Mouse (Mus musculus): ENCODE measurements at regions not wholly inside any gene's neighbourhood (a gene's known extent, or its start where the extent isn't known, plus 50 kb on each side); places are given as distances from the start of the nearest gene placed in this dataset.
A peak's percentile ranks its signal among the peaks of the same experiment; 100 is the strongest.

DNA sequence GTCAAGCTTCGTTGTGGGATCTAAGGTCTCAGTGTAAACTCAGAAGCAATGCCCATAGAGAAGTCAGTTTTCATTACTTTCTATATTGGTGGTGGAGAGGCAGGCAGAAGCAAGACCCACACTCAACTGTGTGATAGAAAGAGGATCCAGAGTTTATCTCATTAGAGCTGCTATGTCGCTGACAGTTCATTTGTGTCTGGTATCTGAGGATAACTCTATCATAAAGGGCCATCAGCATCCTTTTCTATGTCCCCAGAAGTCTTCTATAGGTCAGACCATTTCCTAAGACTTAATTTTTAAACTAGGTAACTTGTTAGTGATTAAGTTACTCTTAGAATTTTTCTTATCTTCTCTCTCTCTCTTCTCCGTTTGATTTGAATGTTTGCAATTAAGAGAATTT, 252.8 kb downstream of the Ndfip2 start:
- H3K9me3 ChIP-seq (replicated peaks; ENCODE audit: insufficient read depth, low read length): no peaks in the 10 kb centered on the region
- H3K27me3 ChIP-seq (ENCODE audit: control insufficient read depth in 1 of 2, insufficient read depth in 2 of 2, low read length in 2 of 2): no peaks in the 10 kb centered on the region
- no peaks in the 10 kb centered on the region for H3K79me2 ChIP-seq (ENCODE audit: control insufficient read depth, insufficient read depth, low read length, poor library complexity)
- H3K36me3 ChIP-seq (ENCODE audit: control insufficient read depth in 1 of 2, insufficient read depth in 2 of 2, low read length in 2 of 2): peaks cover 0 to 6% of the 10 kb centered on the region in 2 experiments; a peak in 2 of 4 replicates
- H3K4me1 ChIP-seq (ENCODE audit: control insufficient read depth in 1 of 2, insufficient read depth in 2 of 2, low read length in 2 of 2): peaks cover 4 to 5% of the 10 kb centered on the region in 2 experiments; a peak in 3 of 4 replicates
- TF ChIP-seq SIN3A (IDR thresholded peaks at IDR 0.05; ENCODE audit: low read length) (no peak), TCF12 (IDR thresholded peaks at IDR 0.05; ENCODE audit: low read depth, low read length) (peak; percentile 80), MAFK (IDR thresholded peaks at IDR 0.05; ENCODE audit: borderline replicate concordance, low read depth, low read length) (no peak), GATA1 (IDR thresholded peaks at IDR 0.05; ENCODE audit: low read depth, low read length) (peak; percentile 48), POLR2AphosphoS2 (IDR thresholded peaks at IDR 0.05; ENCODE audit: low read length) (no peak), ZMIZ1 (IDR thresholded peaks at IDR 0.05; ENCODE audit: low read depth, low read length) (no peak), EP300 (IDR thresholded peaks at IDR 0.05; ENCODE audit: low read depth in 1 of 2, low read length in 2 of 2) (peak; percentile 45 to 65), ZKSCAN1 (IDR thresholded peaks at IDR 0.05; ENCODE audit: low read depth, low read length) (no peak), NELFE (IDR thresholded peaks at IDR 0.05; ENCODE audit: low read depth, low read length) (no peak)
- peak; percentile 10 for DNase-seq (ENCODE audit: low read depth, low spot score)
- peak overlapping the region; percentile 2; the same call in 1 of the 2 replicates for H3K27ac ChIP-seq (ENCODE audit: control insufficient read depth, low read depth, low read length)
- H3K4me3 ChIP-seq (ENCODE audit: control insufficient read depth in 1 of 2, insufficient read depth in 1 of 2, low read depth in 2 of 2, low read length in 2 of 2): no peak overlapping the region
- no peak overlapping the region for H3K9ac ChIP-seq (ENCODE audit: control insufficient read depth, low read depth, low read length, poor library complexity, severe bottlenecking)

DNA sequence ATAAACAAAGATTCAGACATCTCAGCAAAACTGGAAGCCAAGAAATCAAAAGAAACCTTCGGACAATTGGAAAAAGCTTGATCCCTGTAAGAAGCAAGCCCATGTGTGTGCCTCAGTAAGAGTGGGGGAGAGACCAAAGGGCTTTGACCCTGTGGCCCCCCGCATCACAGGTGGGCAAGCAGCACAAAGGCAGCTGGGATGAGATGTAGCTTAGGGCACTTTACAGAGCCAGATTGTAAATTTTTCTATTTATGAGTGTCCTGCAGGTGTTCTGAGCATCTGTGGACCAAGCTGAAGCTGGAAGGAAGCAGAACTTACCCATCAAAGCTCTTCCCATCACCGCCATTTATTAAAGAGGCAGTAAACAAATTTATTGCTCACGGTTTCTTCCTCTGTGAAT, 246.9 kb downstream of the Ndfip2 start:
- no peaks in the 10 kb centered on the region for H3K9me3 ChIP-seq (replicated peaks; ENCODE audit: insufficient read depth, low read length)
- no peaks in the 10 kb centered on the region for H3K36me3 ChIP-seq (ENCODE audit: control insufficient read depth in 1 of 2, insufficient read depth in 2 of 2, low read length in 2 of 2)
- H3K9ac ChIP-seq (ENCODE audit: control insufficient read depth, low read depth, low read length, poor library complexity, severe bottlenecking): no peak overlapping the region
- H3K4me1 ChIP-seq (ENCODE audit: control insufficient read depth in 1 of 2, insufficient read depth in 2 of 2, low read length in 2 of 2): no peaks in the 10 kb centered on the region
- H3K27ac ChIP-seq (ENCODE audit: control insufficient read depth, low read depth, low read length): no peak overlapping the region
- no peaks in the 10 kb centered on the region for H3K27me3 ChIP-seq (ENCODE audit: control insufficient read depth in 1 of 2, insufficient read depth in 2 of 2, low read length in 2 of 2)
- DNase-seq (ENCODE audit: low read depth, low spot score): no peak
- TF ChIP-seq USF2 (IDR thresholded peaks at IDR 0.05; ENCODE audit: borderline replicate concordance in 1 of 2, insufficient read depth in 1 of 2, low read depth in 1 of 2, low read length in 2 of 2) (no peak), RCOR1 (IDR thresholded peaks at IDR 0.05; ENCODE audit: low read depth, low read length) (no peak), GATA1 (IDR thresholded peaks at IDR 0.05; ENCODE audit: low read depth, low read length) (no peak), KAT2A (conservative IDR thresholded peaks at IDR 0.05; ENCODE audit: low read depth, low read length) (no peak), USF1 (IDR thresholded peaks at IDR 0.05; ENCODE audit: low read depth, low read length) (no peak), BHLHE40 (IDR thresholded peaks at IDR 0.05; ENCODE audit: borderline replicate concordance, low read depth, low read length) (no peak), ZKSCAN1 (IDR thresholded peaks at IDR 0.05; ENCODE audit: low read depth, low read length) (no peak), ZMIZ1 (IDR thresholded peaks at IDR 0.05; ENCODE audit: low read depth, low read length) (no peak), RAD21 (IDR thresholded peaks at IDR 0.05; ENCODE audit: low read depth, low read length) (no peak), HCFC1 (IDR thresholded peaks at IDR 0.05; ENCODE audit: low read depth, low read length) (no peak), TAL1 (IDR thresholded peaks at IDR 0.05; ENCODE audit: low read length) (no peak)
- no peak overlapping the region for H3K4me3 ChIP-seq (ENCODE audit: control insufficient read depth in 1 of 2, insufficient read depth in 1 of 2, low read depth in 2 of 2, low read length in 2 of 2)
- H3K79me2 ChIP-seq (ENCODE audit: control insufficient read depth, insufficient read depth, low read length, poor library complexity): no peaks in the 10 kb centered on the region
